Mouse (Mus musculus) MEL (cell line): ENCODE data around the gene Pck1.

Experiments
- EP300 ChIP-seq, 2 experiments: IDR thresholded peaks; 2 replicates each; pipeline ENCODE4 v1.6.1; 2011; ENCODE audit warnings: improper control_type of control experiment in 2 of 2, low read length in 2 of 2, low read depth in 1 of 2, mild to moderate bottlenecking in 1 of 2
- POLR2A ChIP-seq, 2 experiments: IDR thresholded peaks; 2 replicates each; pipeline ENCODE4 v1.6.1; 2011 to 2012; ENCODE audit warnings: low read length in 2 of 2, mild to moderate bottlenecking in 2 of 2, control low read depth in 1 of 2, improper control_type of control experiment in 1 of 2, low read depth in 1 of 2, moderate library complexity in 1 of 2; ENCODE audit not compliant: control insufficient read depth in 1 of 2, insufficient read depth in 1 of 2, poor library complexity in 1 of 2
- POLR2AphosphoS2 ChIP-seq: IDR thresholded peaks from 2 replicates; pipeline ENCODE4 v1.6.1; 2011; ENCODE audit warnings: low read length, improper control_type of control experiment
- USF1 ChIP-seq: IDR thresholded peaks from 2 replicates; pipeline ENCODE4 v1.6.1; 2014; ENCODE audit warnings: low read depth, mild to moderate bottlenecking, inconsistent platforms, low read length, improper control_type of control experiment, moderate library complexity

DNA sequence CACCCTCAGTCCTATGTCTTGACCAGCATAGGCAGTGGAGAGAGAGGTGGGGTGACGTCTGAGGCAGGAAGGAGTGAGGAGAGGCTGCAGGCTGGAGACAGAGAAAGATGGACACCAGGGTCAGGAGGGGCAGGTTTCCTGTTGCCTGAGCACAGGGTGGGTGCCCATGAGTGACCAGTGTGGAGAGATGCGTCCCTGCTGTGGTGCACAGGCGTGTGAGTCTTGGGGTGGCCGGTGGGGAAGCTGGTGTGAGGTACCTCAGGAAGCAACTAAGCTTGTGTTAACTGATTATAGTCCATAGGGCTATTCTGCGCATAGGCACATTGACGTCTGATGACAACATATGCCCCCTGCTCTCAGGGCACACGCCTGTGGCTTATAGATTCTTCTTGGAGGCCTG lies 26.2 kb downstream of the Pck1 start:
- TF ChIP-seq POLR2A (IDR thresholded peaks at IDR 0.05; ENCODE audit: control insufficient read depth in 1 of 2, insufficient read depth in 1 of 2, low read depth in 1 of 2, low read length in 2 of 2, poor library complexity in 1 of 2) = no peak
- no peak for TF ChIP-seq EP300 (IDR thresholded peaks at IDR 0.05; ENCODE audit: low read depth in 1 of 2, low read length in 2 of 2)
- no peak for TF ChIP-seq USF1
- no peak for TF ChIP-seq POLR2AphosphoS2
